Mouse (Mus musculus) brain, adult 10 weeks (tissue): ENCODE measurements around the gene Lrrc2. TPM values are rescaled to one million over a fixed set of nuclear protein-coding genes. Genes with fewer than 3 reads are reported as not detected.

Experiments used
- polyA plus RNA-seq: library from polyadenylated mRNA; stranded (reverse); fragments of 350-450 nt; fragmentation: Illumina TruSeq; extraction: RNeasy Lipid Tissue Mini Kit (QIAGEN cat#74804); gene quantifications from one replicate; pipeline ENCODE4 v1.2.3, GENCODE M21; 2015; ENCODE audit warnings: low read depth, low replicate concordance

Gene Lrrc2
- 2.5 TPM for polyA plus RNA-seq

DNA sequence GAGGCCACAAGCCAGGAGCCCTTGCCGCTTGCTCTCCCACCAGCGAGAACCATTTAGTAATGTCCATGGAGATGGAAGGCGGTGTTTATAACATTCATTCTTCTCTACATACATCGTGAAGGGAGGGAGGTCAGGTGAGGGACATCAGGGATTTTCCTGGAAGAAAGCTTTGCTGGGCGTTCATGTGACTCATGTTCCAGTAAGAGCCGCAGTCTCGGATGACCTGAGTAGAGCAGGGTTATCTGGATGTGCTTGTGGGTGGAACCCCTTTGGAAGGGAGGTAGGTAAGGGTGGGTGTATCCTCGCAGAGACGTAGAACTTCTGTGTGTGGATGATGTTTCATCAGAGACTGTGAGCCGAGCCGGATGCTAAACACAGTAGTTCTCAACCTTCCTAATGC lies at the start of gene Lrrc2:
Gene Lrrc2, plus strand, starts transcription at position 149 of the 400 bp plus-strand sequence.

DNA sequence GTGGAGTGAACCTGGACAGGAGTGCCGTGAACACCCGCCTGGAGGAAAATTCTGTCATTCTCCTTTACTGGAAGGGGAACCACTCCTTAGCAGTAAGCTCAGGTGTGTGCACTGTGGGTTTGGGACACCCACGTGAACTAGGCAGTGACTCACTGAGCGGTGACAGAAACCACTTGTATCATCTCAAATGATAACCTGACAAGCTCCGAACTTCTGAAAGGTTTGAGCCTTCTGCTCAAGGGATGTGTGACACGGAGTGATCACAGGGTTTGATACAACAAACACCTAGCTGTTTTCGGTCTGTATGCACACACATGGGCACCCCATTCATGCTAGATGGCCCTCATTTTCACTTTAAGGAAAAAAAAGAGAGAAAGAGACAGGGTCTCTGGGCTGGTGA lies 34.6 kb upstream of the Lrrc2 start, which contains the start of gene Fam240a:
Gene Fam240a, minus strand, starts transcription at position 76 of the 400 bp plus-strand sequence.

DNA sequence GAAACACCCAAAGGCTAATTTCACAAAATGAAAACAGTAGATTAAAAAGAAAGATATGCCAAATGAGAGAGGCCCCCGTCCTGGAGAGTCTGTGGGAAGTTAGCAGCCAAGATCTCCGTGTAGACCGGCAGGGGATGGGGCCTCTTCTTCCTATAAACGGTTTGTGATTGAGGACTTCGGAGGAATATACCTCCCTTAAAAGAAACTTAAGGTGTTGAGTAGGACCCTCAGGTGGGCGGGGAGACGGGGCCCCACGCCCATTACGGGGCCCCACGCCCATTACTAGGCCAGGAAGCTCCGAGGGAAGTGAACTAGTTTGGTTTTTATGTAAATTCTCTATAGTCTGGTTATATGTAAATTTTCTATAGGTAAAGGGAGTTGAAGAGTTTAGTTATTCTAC lies 5.4 kb upstream of the Lrrc2 start, which contains the start of gene Tdgf1:
Gene Tdgf1, minus strand, starts transcription at position 233 of the 400 bp plus-strand sequence.

DNA sequence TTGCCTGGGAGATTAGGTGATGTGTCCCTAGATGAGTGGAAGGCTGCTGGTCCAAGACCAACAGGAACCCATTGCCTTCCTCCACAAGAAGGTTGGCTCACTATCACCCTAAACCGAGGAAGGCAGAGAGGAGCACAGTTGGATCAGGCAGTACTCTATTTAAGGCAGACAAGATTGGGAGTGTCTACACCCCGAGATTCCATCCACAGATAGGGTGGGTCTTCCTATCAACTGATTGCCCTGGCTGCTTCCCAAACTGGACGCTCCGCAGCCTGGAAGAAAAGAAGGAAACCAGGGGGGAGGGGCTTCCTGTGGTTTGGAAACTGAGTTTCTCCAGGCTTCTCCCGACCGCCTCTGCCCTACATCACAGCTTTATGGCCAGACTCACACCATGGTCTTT lies 38.9 kb downstream of the Lrrc2 start, which contains the start of gene Rtp3:
Gene Rtp3, minus strand, starts transcription at position 380 of the 400 bp plus-strand sequence.

DNA sequence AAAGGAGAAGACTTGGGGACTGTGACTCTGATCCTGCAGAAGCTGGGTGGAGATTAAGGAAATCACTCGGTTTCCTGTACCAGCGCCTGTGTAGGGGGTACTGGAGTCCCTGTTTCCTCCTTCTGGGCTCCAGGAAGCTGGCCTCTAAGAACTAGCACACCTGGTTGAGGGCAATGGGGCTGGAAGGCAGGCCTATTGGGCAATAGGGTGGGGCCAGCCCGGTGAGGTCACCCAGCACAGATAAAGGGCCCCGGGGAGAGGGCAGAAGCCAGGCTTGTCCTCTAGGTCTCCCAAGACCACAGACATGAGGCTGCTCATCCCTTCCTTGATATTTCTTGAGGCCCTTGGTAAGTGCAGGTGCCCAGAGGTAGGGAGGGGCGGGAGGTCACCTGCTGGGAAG lies 67.7 kb downstream of the Lrrc2 start, which contains the start of gene Ltf:
Gene Ltf, plus strand, starts transcription at position 250 of the 400 bp plus-strand sequence.

Other genes starting within 250 kb of the Lrrc2 start
- not detected for gene Myl3, start 209.7 kb upstream of the Lrrc2 start, polyA plus RNA-seq
- gene Pth1r, start 204.4 kb upstream of the Lrrc2 start, polyA plus RNA-seq = 6.1 TPM
- gene Prss42, start 153.4 kb upstream of the Lrrc2 start, polyA plus RNA-seq = not detected
- gene Prss44, start 137.6 kb upstream of the Lrrc2 start, polyA plus RNA-seq = not detected
- gene Prss43, start 124.9 kb upstream of the Lrrc2 start, polyA plus RNA-seq = 0.37 TPM
- 0.79 TPM for gene Prss45, start 117.0 kb upstream of the Lrrc2 start, polyA plus RNA-seq
- not detected for gene Prss46, start 107.0 kb upstream of the Lrrc2 start, polyA plus RNA-seq
- 0.62 TPM for gene Prss50, start 93.6 kb upstream of the Lrrc2 start, polyA plus RNA-seq
- gene Als2cl, start 71.7 kb upstream of the Lrrc2 start, polyA plus RNA-seq = 7.3 TPM
- gene Tmie, start 71.4 kb upstream of the Lrrc2 start, polyA plus RNA-seq = 5.3 TPM
- gene Fam240a, start 34.7 kb upstream of the Lrrc2 start, polyA plus RNA-seq = not detected
- 0.98 TPM for gene Tdgf1, start 5.4 kb upstream of the Lrrc2 start, polyA plus RNA-seq
- 0.24 TPM for gene Rtp3, start 39.0 kb downstream of the Lrrc2 start, polyA plus RNA-seq
- 3.2 TPM for gene Ltf, start 67.7 kb downstream of the Lrrc2 start, polyA plus RNA-seq
- gene Ccrl2, start 106.0 kb downstream of the Lrrc2 start, polyA plus RNA-seq = 2.9 TPM
- gene Lrrfip2, start 166.0 kb downstream of the Lrrc2 start, polyA plus RNA-seq = 34.5 TPM